Mouse (Mus musculus) liver, adult 2 months (tissue): Measurements from ENCODE around the gene Sgms2.

ENCODE experiments used
- CTCF ChIP-seq: fragments of 200-500 bp; IDR thresholded peaks from 2 replicates; pipeline ENCODE4 v1.5.1; 2011; ENCODE audit warnings: low read depth, low read length, control low read depth
- POLR2A ChIP-seq: fragments of 200-500 bp; IDR thresholded peaks from 2 replicates; pipeline ENCODE4 v1.6.1; 2011; ENCODE audit warnings: low read length, control low read depth; ENCODE audit not compliant: insufficient read depth; ENCODE audit errors: extremely low read depth

GRCm38 (mm10) chr3:131466371-131466770, 24.8 kb downstream of the Sgms2 start:
- TF ChIP-seq CTCF: no peak
- TF ChIP-seq POLR2A: no peak
